Mouse (Mus musculus): ENCODE results near the gene Trmt10b. TPM values are rescaled to one million over a fixed set of nuclear protein-coding genes. Genes with fewer than 3 reads are reported as not detected.

The Trmt10b gene
- polyA plus RNA-seq, 1 experiment, result 12.1 TPM

GRCm38 (mm10) chr4:45279292-45279691 is 17.6 kb upstream of the Trmt10b start:
- TF ChIP-seq CTCF (IDR thresholded peaks at IDR 0.05; ENCODE audit: low read depth, low read length), result no peak
- TF ChIP-seq POLR2A (IDR thresholded peaks at IDR 0.05; ENCODE audit: borderline replicate concordance, low read depth, low read length), result no peak
- no peaks in the 10 kb centered on the region for H3K4me1 ChIP-seq (ENCODE audit: control insufficient read depth, insufficient read depth, low read length)
- no peak overlapping the region for H3K4me3 ChIP-seq (ENCODE audit: insufficient read depth, low read length)
- no peak overlapping the region for H3K27ac ChIP-seq (ENCODE audit: insufficient read depth, low read depth, low read length)

- TF ChIP-seq POLR2A (IDR thresholded peaks at IDR 0.05; ENCODE audit: borderline replicate concordance, low read depth, low read length) (no peak), CTCF (IDR thresholded peaks at IDR 0.05; ENCODE audit: low read depth, low read length) (peak; percentile 71; the same call in 1 of the 2 replicates)
- no peak overlapping the region for H3K27ac ChIP-seq (ENCODE audit: insufficient read depth, low read depth, low read length)
- no peaks in the 10 kb centered on the region for H3K4me1 ChIP-seq (ENCODE audit: control insufficient read depth, insufficient read depth, low read length)
- H3K4me3 ChIP-seq (ENCODE audit: insufficient read depth, low read length), result no peak overlapping the region
These were observed 16.9 kb upstream of the Trmt10b start for GRCm38 (mm10) chr4:45279981-45280548.

GRCm38 (mm10) chr4:45286318-45286717 is 10.6 kb upstream of the Trmt10b start:
- TF ChIP-seq CTCF (IDR thresholded peaks at IDR 0.05; ENCODE audit: low read depth, low read length) (no peak), POLR2A (IDR thresholded peaks at IDR 0.05; ENCODE audit: borderline replicate concordance, low read depth, low read length) (no peak)
- Histone ChIP-seq H3K4me3 (ENCODE audit: insufficient read depth, low read length) (no peak overlapping the region), H3K4me1 (ENCODE audit: control insufficient read depth, insufficient read depth, low read length) (no peaks in the 10 kb centered on the region), H3K27ac (ENCODE audit: insufficient read depth, low read depth, low read length) (no peak overlapping the region)

GRCm38 (mm10) chr4:45287906-45288305 is 9.0 kb upstream of the Trmt10b start:
- Histone ChIP-seq H3K4me3 (ENCODE audit: insufficient read depth, low read length) (no peak overlapping the region), H3K4me1 (ENCODE audit: control insufficient read depth, insufficient read depth, low read length) (no peaks in the 10 kb centered on the region), H3K27ac (ENCODE audit: insufficient read depth, low read depth, low read length) (no peak overlapping the region)
- TF ChIP-seq CTCF (IDR thresholded peaks at IDR 0.05; ENCODE audit: low read depth, low read length) (no peak), POLR2A (IDR thresholded peaks at IDR 0.05; ENCODE audit: borderline replicate concordance, low read depth, low read length) (no peak)

GRCm38 (mm10) chr4:45305536-45305935 is 8.6 kb downstream of the Trmt10b start:
- no peak for TF ChIP-seq CTCF (IDR thresholded peaks at IDR 0.05; ENCODE audit: low read depth, low read length)
- no peak for TF ChIP-seq POLR2A (IDR thresholded peaks at IDR 0.05; ENCODE audit: borderline replicate concordance, low read depth, low read length)

GRCm38 (mm10) chr4:45308046-45308445 is 11.1 kb downstream of the Trmt10b start:
- TF ChIP-seq CTCF (IDR thresholded peaks at IDR 0.05; ENCODE audit: low read depth, low read length), result peak; percentile 46; the same call in 1 of the 2 replicates
- no peak for TF ChIP-seq POLR2A (IDR thresholded peaks at IDR 0.05; ENCODE audit: borderline replicate concordance, low read depth, low read length)

More at GRCm38 (mm10) chr4:45305536-45305935, 8.6 kb downstream of the Trmt10b start:
- Histone ChIP-seq H3K4me1 (ENCODE audit: control insufficient read depth, insufficient read depth, low read length) (no peaks in the 10 kb centered on the region), H3K4me3 (ENCODE audit: insufficient read depth, low read length) (no peak overlapping the region), H3K27ac (ENCODE audit: insufficient read depth, low read depth, low read length) (no peak overlapping the region)

GRCm38 (mm10) chr4:45308606-45309005 is 11.7 kb downstream of the Trmt10b start:
- H3K27ac ChIP-seq (ENCODE audit: insufficient read depth, low read depth, low read length), result no peak overlapping the region
- no peak overlapping the region for H3K4me3 ChIP-seq (ENCODE audit: insufficient read depth, low read length)
- no peak for TF ChIP-seq POLR2A (IDR thresholded peaks at IDR 0.05; ENCODE audit: borderline replicate concordance, low read depth, low read length)
- TF ChIP-seq CTCF (IDR thresholded peaks at IDR 0.05; ENCODE audit: low read depth, low read length), result no peak
- H3K4me1 ChIP-seq (ENCODE audit: control insufficient read depth, insufficient read depth, low read length), result no peaks in the 10 kb centered on the region

More at GRCm38 (mm10) chr4:45308046-45308445, 11.1 kb downstream of the Trmt10b start:
- Histone ChIP-seq H3K4me3 (ENCODE audit: insufficient read depth, low read length) (no peak overlapping the region), H3K27ac (ENCODE audit: insufficient read depth, low read depth, low read length) (no peak overlapping the region), H3K4me1 (ENCODE audit: control insufficient read depth, insufficient read depth, low read length) (no peaks in the 10 kb centered on the region)

GRCm38 (mm10) chr4:45311056-45311455 is 14.1 kb downstream of the Trmt10b start:
- no peak overlapping the region for H3K27ac ChIP-seq (ENCODE audit: insufficient read depth, low read depth, low read length)
- no peak overlapping the region for H3K4me3 ChIP-seq (ENCODE audit: insufficient read depth, low read length)
- TF ChIP-seq POLR2A (IDR thresholded peaks at IDR 0.05; ENCODE audit: borderline replicate concordance, low read depth, low read length) (no peak), CTCF (IDR thresholded peaks at IDR 0.05; ENCODE audit: low read depth, low read length) (no peak)
- no peaks in the 10 kb centered on the region for H3K4me1 ChIP-seq (ENCODE audit: control insufficient read depth, insufficient read depth, low read length)

GRCm38 (mm10) chr4:45320159-45320816 is 23.4 kb downstream of the Trmt10b start:
- Histone ChIP-seq H3K27ac (ENCODE audit: insufficient read depth, low read depth, low read length) (peak overlapping the region; percentile 71), H3K4me3 (ENCODE audit: insufficient read depth, low read length) (peak overlapping the region; percentile 98), H3K4me1 (ENCODE audit: control insufficient read depth, insufficient read depth, low read length) (peaks cover 10% of the 10 kb centered on the region)
- TF ChIP-seq POLR2A (IDR thresholded peaks at IDR 0.05; ENCODE audit: borderline replicate concordance, low read depth, low read length) (no peak), CTCF (IDR thresholded peaks at IDR 0.05; ENCODE audit: low read depth, low read length) (no peak)

GRCm38 (mm10) chr4:45331139-45331538 is 34.2 kb downstream of the Trmt10b start:
- Histone ChIP-seq H3K4me3 (ENCODE audit: insufficient read depth, low read length) (no peak overlapping the region), H3K27ac (ENCODE audit: insufficient read depth, low read depth, low read length) (no peak overlapping the region), H3K4me1 (ENCODE audit: control insufficient read depth, insufficient read depth, low read length) (no peaks in the 10 kb centered on the region)
- TF ChIP-seq POLR2A (IDR thresholded peaks at IDR 0.05; ENCODE audit: borderline replicate concordance, low read depth, low read length) (no peak), CTCF (IDR thresholded peaks at IDR 0.05; ENCODE audit: low read depth, low read length) (no peak)
